ENCODE assay signal across 13 mouse cellular contexts in genomic region chr11:20939644-20940043, GRCm38 (mm10).
"Had no signal": no experiment of that assay in that cellular context is flagged by ENCODE, and none has a peak within 500 bp of the region (broad histone marks: within the 10 kb centered on the region; RNA-seq: fewer than 3 reads in every experiment).

No protein-coding gene starts in this region.

- H3K9ac ChIP-seq: lung, embryonic 14.5 days; midbrain, embryonic 13.5 days; midbrain, embryonic 15.5 days; neural tube, embryonic 12.5 days; stomach, embryonic 15.5 days had no signal

- DNase-seq: lung, embryonic 14.5 days; lung, postnatal 10 days; lung, postnatal 4 days; right cerebral cortex, postnatal 14 days; thymus, adult 2 months; thymus, postnatal 25 days; thymus, postnatal 4 days had no signal

- H3K4me2 ChIP-seq: lung, embryonic 14.5 days; midbrain, embryonic 11.5 days; midbrain, embryonic 13.5 days; midbrain, embryonic 15.5 days; neural tube, embryonic 12.5 days; stomach, embryonic 15.5 days had no signal

- H3K27ac ChIP-seq: midbrain, embryonic 13.5 days; midbrain, embryonic 15.5 days; neural tube, embryonic 12.5 days; stomach, embryonic 15.5 days; stomach, postnatal 0 days had no signal

- ATAC-seq: midbrain, embryonic 13.5 days; midbrain, embryonic 15.5 days had no signal

- H3K4me3 ChIP-seq: midbrain, embryonic 13.5 days; midbrain, embryonic 15.5 days; neural tube, embryonic 12.5 days; stomach, embryonic 15.5 days had no signal

- H3K9me3 ChIP-seq: midbrain, embryonic 13.5 days; midbrain, embryonic 15.5 days; neural tube, embryonic 12.5 days; stomach, embryonic 15.5 days had no signal

- H3K36me3 ChIP-seq: midbrain, embryonic 13.5 days; midbrain, embryonic 15.5 days; neural tube, embryonic 12.5 days; stomach, embryonic 15.5 days had no signal

- H3K4me1 ChIP-seq: midbrain, embryonic 13.5 days; midbrain, embryonic 15.5 days; neural tube, embryonic 12.5 days; stomach, embryonic 15.5 days had no signal

- H3K27me3 ChIP-seq: midbrain, embryonic 13.5 days; midbrain, embryonic 15.5 days; neural tube, embryonic 12.5 days; stomach, embryonic 15.5 days had no signal
